Mouse (Mus musculus): ENCODE results near the gene Gphn.

The Gphn gene

DNA sequence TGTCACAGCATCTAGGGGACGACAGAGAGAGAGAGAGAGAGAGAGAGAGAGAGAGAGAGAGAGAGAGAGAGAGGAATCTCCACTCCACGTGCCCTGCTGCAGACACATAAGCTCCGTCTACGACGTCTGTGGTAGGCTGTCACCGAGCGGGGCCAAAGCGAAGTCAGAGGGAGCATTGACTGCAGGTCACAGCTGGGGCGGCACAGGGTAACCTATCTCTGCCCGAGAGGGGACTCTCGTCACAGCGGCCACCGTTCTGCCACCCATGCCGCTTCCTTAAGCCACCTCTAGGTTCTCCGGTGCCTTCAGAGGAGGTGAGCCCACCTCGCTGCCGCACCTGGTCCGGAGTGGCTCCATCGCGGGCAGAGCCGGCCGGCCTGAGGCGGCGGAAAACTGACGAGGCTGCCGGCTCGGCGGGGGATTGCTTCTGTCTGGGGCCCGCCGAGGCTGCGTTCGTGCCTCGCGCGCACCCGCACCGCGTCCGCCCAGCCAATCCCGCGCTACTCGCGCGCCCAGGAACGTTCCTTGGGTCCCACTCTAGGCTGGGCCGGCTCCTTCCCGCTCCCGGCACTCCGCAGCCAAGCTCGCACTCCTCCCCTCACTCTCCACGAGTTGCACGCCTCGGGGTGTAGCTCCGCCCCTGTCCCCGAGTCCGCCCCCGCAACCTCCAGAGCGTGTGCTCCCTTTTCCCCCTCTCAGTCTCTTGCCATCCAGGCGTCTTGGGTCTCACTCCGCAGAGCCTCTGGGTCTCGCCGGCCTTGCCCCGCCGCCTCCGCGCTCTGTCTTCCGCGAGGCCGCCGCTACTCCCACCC, at the start of gene Gphn:
Gene Gphn, plus strand, starts transcription at position 673 of the 812 bp plus-strand sequence.
- DNase-seq = peak; percentile 90

DNA sequence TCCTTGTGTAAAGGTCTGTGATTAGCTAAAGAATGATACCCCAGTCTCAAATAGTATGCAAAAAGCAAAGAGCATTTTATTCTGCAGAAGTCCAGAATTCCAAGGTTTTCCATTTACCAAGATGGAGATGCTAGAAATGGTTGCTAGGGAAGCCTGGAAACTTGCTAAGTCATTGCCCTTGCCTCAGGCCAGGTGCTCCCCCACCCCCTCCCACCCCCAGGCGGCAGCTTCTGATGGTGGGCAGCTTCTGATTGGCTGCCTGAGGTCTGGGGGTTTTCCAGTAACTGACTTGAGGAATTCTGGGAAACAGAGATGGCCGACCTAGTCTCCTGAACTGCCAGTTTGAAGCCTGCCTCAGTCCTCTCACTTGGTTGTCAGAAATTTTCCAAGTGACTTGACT, 44.7 kb upstream of the Gphn start:
- DNase-seq = no peak

- no peak for DNase-seq
Observed at GRCm38 (mm10) chr12:78193942-78194341, 32.2 kb upstream of the Gphn start, which contains the start of gene Gm6657. Gm6657 (plus strand) TSS chr12:78194242.

DNA sequence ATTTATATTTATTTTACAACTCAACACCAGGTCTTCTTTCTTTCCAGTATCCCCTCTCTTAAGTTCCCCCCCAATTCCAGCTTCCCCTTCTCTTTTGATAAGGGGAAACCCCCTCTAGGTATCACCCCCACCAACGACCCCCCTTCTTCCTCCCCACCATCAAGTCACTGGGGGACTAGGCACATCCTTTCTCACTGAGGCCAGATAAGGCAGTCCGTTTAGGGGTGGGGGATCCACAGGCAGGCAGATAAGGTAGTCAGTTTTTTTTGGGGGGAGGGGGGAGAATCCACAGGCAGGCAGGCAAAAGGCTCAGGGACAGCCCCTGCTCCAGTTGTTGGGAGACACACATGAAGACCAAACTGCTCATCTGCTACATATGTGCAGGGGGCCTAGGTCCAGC, 30.8 kb upstream of the Gphn start:
- no peak for DNase-seq

DNA sequence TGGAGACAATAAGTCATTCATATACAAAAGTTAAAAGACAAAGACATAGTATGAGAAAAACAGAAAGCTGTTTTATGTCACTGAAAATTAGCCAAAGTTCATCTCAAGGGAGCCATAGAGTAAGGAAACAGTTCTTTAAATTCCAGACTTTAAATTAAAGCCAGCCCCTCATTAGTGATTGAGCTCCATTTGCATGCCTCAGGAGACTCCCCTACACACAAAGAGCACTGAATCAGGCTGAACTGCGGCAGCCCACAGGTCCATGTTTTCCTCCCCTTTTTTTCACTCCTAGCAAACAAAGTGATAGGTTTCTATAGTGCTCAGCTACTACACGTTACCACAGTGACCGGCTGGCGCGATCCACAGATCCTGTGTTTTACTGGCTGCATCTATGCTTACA, 22.5 kb upstream of the Gphn start:
- no peak for DNase-seq

GRCm38 (mm10) chr12:78205915-78206570, 20.1 kb upstream of the Gphn start:
- DNase-seq = peak; percentile 65

DNA sequence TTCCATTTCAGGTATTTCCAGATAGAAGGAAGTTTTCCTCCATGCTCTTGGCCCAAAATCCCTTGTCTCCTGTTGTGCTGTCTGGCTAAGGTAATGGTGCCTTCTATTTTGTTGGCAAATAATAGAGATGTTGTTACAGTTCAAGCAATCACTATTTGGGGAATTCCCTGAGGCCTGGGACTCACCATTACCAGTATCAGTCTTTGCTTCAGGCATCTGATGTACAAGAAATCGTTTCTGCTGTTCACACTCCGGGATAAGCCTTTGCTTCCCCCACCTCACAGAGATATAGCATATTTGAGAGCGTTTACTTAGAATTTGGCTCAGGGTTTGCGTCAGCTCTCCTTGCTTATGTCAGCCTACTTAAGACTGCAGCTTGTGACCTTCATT, 19.6 kb upstream of the Gphn start:
- no peak for DNase-seq

- no peak for DNase-seq
Observed at GRCm38 (mm10) chr12:78209856-78210255, 16.3 kb upstream of the Gphn start.

GRCm38 (mm10) chr12:78215490-78215889, 10.7 kb upstream of the Gphn start:
- no peak for DNase-seq

DNA sequence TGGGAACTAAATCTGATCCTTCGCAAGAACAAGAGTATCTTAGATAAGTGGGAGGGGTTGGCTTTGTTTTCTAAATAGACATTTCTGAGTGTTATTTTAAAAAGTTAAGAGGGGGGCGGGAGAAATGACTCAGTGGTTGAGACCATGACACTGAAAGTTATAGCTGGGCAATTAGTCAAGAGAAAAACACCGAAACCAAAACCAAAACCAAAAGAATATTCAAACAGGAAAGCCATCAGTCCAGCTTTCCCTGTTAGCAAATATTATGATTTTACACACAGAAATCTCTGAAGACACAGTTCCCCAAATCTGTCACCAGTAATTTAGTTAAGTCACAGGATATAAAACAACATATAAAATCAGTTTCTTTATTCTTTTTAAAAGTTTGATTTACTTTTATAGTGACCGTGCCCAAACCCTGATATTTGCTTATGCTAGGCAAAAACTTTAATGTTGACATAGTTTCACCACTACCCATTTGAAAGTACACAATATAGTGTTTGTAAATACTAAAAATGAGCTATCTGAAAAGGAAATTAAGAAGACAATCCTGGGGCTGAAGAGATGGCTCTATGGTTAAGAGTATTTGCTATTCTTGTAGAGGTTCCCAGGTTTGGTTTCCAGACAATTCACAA, 6.9 kb upstream of the Gphn start:
- no peak for DNase-seq

DNA sequence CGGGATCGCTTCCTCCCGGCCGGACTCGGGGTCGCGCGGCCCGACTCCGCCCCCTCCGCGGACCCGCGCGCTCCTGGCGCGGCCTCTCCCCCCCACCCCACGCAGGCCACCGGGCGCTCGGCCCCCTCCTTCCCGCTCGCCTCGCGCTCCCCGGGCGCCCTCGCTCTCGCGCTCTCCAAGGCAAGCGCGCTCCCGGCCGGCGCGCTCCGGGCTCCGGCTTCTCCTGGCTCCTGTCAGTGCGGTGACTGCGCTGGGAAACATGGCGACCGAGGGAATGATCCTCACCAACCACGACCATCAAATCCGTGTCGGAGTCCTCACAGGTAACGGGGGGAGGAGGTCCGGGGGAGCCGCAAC, 318 bp downstream of the Gphn start:
- peak; percentile 86 for DNase-seq

- peak; percentile 49 for DNase-seq
Observed at GRCm38 (mm10) chr12:78227021-78227932, 1.1 kb downstream of the Gphn start.

DNA sequence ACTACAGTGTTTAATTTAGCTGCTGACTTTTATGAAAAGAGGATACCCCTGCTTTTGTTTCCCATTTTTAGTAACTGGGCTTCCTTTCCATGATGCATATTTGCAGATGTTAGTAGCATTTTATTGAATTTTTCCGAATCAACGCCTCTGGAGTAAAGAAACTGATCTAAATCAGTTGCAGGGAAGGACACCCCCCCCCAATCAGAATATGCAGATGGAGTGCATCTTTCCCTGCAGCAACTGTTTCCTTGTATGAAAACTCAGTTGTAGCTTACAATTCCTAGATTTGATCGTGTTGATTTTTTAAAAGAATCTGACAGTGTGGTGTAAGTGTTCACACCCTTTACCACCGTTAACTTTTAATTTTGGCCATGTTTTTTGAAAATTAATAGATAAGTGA, 2.0 kb downstream of the Gphn start:
- DNase-seq = no peak

- DNase-seq = no peak
Observed at GRCm38 (mm10) chr12:78232560-78232959, 6.4 kb downstream of the Gphn start.

DNA sequence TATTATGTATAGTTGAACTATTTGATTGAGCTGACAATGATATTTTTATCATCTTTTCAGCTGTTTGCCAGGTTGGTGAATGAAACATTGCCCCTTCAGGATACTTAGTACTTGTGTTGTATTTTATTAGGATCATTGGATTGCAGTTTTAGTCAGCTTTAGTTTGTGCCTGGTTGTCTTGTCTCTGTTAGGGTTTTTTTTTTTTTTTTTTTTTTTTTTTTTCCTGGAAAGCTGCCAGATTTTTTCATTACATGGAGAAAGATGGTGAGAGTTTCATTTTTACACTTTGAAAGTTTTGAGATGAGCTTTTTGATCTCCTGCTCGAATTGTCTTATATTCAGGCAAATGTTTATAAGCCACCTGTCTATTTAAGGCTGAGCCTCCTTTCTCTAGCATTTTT, 22.2 kb downstream of the Gphn start:
- DNase-seq = no peak

DNA sequence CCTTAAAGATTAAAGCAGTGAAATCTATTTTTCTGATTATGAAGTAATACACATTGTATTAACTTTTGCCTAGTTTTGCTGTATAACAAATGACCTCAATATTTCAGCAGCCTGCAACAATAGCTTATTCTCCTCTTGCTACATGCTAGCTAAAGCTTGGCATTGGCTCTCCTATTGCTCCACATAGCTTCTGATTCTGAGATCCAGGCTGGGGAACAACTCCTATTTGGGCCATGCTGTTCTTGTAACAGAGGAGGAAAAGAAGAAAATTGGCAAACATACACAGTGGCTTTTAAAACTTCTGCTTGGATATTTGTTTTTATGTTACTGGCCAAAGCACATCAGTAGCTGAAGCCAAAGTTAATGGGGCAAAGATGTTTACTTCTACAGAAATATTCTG, 23.0 kb downstream of the Gphn start:
- no peak for DNase-seq

DNA sequence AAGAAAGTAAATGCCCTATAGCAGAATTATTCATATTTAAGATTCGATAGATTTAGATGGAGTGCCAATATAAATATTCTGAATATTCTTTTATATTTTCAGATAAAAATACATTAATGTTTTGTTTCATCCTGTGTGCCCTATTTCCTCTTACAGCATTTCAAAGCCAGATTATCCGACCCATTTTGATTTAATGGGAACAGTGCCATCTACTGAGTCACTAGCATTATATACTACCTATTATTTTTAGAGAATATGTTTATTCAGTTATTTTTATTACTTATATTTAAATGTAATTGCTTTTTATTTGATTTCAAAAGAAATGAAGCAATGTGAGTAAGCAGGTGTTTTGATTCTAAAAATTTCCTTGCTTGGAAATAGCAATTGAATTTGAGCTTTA, 51.2 kb downstream of the Gphn start:
- DNase-seq = no peak

- no peak for DNase-seq
Observed at GRCm38 (mm10) chr12:78290384-78290783, 64.2 kb downstream of the Gphn start.

DNA sequence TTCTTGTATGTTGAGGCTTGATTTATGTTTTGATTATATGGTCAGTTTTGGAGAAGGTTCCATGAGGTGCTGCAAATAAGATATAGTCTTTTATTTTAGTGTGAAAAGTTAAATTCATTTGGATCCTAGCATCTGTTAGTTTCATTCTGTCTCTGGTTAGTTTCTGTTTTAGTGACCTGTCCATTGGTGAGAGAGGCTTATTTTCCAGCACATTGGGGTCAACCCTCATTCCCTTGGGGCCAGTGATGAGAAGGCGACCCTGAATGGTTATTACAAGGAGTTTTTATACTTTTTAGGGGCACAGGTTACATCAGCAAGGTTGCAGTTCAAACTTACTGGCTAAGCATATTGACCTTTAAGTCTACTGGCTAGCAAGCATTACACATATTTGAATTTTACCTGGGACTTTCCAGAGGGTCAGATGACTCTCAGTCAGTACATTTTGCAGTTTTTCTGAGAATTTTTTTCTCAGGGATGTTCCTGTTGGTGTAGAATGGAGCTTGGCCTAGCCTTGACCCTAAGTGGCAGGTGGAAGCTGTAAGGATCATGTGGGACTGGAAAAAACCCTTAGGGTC, 72.7 kb downstream of the Gphn start:
- no peak for DNase-seq

DNA sequence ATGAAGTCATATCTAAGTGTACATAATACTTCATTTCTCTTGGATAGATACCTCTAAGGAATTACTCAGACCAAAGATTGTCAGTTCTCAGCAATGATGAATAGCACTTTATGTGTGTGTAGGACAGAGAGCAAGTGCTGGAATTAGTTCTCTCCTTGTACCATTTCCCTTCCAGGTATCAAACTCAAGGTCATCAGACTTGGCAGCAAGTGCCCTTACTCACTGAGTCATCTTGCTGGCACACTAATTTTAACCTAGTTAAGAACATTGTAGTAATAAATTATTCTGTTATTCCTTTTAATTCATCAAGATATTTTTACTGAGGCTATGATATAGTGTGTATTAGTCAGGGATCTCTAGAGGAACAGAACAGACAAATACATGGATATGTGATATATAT, 88.9 kb downstream of the Gphn start:
- no peak for DNase-seq

DNA sequence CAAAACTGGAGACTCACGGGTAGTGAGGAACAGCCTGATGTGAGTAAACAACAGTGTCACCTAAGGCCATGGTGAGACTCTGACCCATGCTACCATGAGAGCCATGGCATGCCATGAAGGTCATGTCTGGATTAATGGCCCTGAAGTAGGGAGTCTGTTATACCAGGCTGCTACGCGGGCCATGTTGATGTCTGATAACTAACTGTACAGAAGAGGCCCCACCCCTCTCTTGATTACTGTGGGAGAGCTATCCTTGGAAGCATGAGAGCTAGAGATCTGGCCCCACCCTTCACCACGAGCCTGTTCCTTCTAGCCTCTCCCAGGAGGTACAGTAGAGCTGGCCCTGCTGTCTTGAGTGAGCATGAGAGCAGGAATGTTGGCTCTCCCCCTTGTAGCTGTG, 101.8 kb downstream of the Gphn start:
- DNase-seq = no peak

GRCm38 (mm10) chr12:78332107-78332506, 105.9 kb downstream of the Gphn start:
- DNase-seq = peak; percentile 42

DNA sequence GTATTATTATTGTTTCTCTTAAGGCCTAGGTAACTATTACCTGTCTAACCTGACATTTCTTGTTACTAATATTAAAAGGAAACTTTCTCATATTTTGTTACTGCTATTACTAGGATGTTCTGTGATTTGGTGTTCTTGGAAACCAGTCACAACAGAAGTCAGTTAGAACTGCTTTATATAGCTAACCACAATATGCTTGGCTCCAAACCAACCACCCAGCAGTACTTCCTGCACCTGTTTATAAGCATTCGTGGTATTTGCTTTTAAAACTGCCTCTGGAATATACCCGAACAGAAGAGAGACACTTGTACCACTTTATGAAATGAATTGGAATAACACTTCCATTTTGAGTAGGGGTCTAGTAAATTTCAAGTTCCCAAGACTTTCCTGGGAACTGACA, 130.3 kb downstream of the Gphn start:
- DNase-seq = no peak

Data from cerebellum, adult 8-10 months (tissue).